Mouse (Mus musculus) myocyte (in vitro differentiated cells): ENCODE measurements around the gene Zfp64.

Experiments
- CEBPB ChIP-seq: IDR thresholded peaks from 2 replicates; pipeline ENCODE4 v1.6.1; 2011; ENCODE audit warnings: mild to moderate bottlenecking, moderate library complexity; ENCODE audit not compliant: poor library complexity, insufficient read depth, severe bottlenecking
- MAX ChIP-seq: IDR thresholded peaks from one replicate; pipeline ENCODE4 v1.6.1; 2011; ENCODE audit warnings: low read depth, mild to moderate bottlenecking, control low read depth
- MYOG ChIP-seq, 3 experiments: IDR thresholded peaks; one replicate each; pipeline ENCODE4 v1.6.1; 2011; ENCODE audit warnings: control low read depth in 2 of 3, low read depth in 2 of 3, mild to moderate bottlenecking in 2 of 3; ENCODE audit not compliant: insufficient read length in 2 of 3, control insufficient read depth in 1 of 3, insufficient read depth in 1 of 3
- POLR2A ChIP-seq: IDR thresholded peaks from one replicate; pipeline ENCODE4 v1.6.1; 2011; ENCODE audit warnings: low read depth, mild to moderate bottlenecking, control low read depth, moderate library complexity; ENCODE audit not compliant: insufficient read length
- REST ChIP-seq: IDR thresholded peaks from one replicate; pipeline ENCODE4 v1.6.1; 2011; ENCODE audit warnings: mild to moderate bottlenecking, control low read depth, moderate library complexity; ENCODE audit not compliant: insufficient read depth, insufficient read length
- TCF12 ChIP-seq: IDR thresholded peaks from one replicate; pipeline ENCODE4 v1.6.1; 2011; ENCODE audit warnings: mild to moderate bottlenecking, control low read depth; ENCODE audit not compliant: poor library complexity, insufficient read depth, severe bottlenecking

DNA sequence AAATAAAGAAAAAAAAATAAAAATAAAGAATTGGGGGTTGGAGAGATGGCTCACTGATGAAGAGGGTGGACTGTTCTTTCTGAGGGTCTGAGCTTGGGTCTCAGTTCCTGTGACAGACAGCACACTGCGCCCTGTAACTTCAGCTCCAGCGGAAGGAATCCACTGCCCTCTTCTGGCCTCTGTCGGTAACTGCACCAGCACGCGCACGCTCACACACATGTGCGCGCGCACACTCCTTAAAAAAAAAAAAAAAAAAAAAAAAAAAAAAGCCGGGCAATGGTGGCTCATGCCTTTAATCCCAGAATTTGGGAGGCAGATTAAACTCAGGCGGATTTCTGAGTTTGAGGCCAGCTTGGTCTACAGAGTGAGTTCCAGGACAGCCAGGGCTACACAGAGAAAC lies 24.4 kb upstream of the Zfp64 start:
- no peak for TF ChIP-seq MAX
- TF ChIP-seq POLR2A, result no peak
- no peak for TF ChIP-seq CEBPB
- TF ChIP-seq REST, result no peak
- TF ChIP-seq MYOG (IDR thresholded peaks at IDR 0.05; ENCODE audit: control insufficient read depth in 1 of 3, insufficient read depth in 1 of 3, insufficient read length in 2 of 3, low read depth in 2 of 3), result no peak
- no peak for TF ChIP-seq TCF12
